Mouse (Mus musculus) stomach, postnatal 0 days (tissue): ENCODE results near the gene Mex3d.

ENCODE experiments used
- CTCF ChIP-seq: IDR thresholded peaks from 2 replicates; pipeline ENCODE4 v1.5.1; 2016; ENCODE audit warnings: antibody characterized with exemption, low read depth, mild to moderate bottlenecking, moderate library complexity
- EP300 ChIP-seq: optimal IDR thresholded peaks from 2 replicates; pipeline ENCODE3; 2016; ENCODE audit warnings: antibody characterized with exemption

DNA sequence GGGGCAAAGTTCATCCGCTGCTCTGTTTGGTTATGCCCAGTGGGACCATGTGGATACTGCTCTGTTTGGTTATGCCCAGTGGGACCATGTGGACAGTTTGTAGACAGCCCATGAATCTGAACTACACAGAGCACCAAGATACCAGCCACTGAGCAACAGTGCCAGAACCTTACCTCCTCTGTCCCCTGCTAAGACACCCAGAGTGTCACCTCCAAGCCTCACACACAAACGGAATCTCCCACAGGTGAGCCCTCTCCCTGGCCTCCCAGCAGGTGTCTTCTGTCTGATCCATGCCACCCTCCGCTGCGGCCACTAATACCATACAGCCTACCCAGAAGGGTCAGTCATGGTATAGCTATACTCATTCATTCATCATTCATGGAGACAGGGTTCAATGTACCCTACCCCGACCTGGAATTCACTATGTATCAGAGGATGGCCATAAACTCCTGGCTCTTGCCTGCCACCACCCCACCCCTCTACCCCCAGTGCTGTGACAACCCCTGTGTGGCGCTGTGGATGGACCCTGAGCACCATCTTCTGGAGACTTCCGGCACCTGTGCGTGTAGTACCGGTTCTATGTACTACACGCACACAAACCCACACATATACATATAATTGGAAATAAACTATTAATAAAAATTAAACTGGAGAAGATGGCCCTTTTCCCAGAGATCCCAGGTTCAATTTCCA is 18.2 kb upstream of the Mex3d start:
- TF ChIP-seq EP300 = no peak
- TF ChIP-seq CTCF = peak; percentile 55
